Mouse (Mus musculus) kidney, adult 2 months (tissue): ENCODE measurements at regions not wholly inside any gene's neighbourhood (a gene's known extent, or its start where the extent isn't known, plus 50 kb on each side); places are given as distances from the start of the nearest gene placed in this dataset.

Experiments used
- CTCF ChIP-seq: fragments of 200-500 bp; conservative IDR thresholded peaks from 2 replicates; pipeline ENCODE4 v1.5.1; 2011; ENCODE audit warnings: low read depth, mild to moderate bottlenecking, control low read depth, low read length, moderate library complexity, mixed read lengths; ENCODE audit not compliant: insufficient read depth, insufficient read length
- POLR2A ChIP-seq: fragments of 200-500 bp; IDR thresholded peaks from one replicate; pipeline ENCODE4 v1.6.1; 2011; ENCODE audit warnings: low read depth, low read length, control low read depth

DNA sequence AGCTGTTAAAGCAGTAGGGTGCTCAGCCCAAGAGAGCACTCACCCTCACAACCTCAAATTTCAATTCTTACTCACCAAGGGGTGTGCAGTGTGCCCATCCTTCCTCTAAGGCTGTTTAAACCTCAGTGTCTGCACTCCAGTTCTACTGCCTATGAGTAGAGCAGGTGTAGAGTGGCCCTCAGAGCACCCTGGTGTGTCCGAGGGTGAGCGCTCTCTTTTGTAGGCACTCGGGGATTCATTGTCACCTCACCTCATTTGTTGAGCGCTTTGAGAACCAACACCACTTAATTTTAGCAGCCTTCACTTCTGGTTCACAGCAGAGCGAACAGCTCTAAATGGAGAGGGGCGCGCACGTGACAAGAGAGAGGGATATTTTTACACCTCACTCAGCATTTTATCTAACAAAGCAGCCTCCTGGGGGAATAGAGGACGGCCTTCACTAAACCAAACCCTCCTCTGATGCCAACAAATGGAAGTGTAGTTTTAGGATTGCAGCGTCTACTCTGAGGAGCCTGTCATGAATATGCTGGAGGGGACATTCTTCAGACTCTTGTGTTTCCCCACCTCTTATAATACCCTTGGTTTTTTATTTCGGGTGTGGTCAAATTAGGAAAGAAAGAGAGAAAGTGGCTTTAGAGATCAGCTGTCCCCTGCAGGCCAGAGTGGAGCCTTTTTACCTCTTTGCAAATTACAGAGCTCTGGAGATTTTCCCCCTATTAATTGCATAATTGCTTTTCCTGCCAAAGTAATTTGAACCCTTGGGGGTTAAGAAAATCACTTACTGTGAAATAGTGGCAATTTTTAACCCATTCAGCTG, 78.2 kb upstream of the D1Pas1 start:
- no peak for TF ChIP-seq POLR2A
- TF ChIP-seq CTCF, result no peak
